22 mouse cellular contexts compared by ENCODE assay signal in genomic region chr1:37336794-37337193, GRCm38 (mm10).
"Had no signal": no experiment of that assay in that cellular context is flagged by ENCODE, and none has a peak within 500 bp of the region (broad histone marks: within the 10 kb centered on the region; RNA-seq: fewer than 3 reads in every experiment).

No protein-coding gene starts in this region.

- H3K4me3 ChIP-seq: layer of hippocampus, adult 2 months; limb, embryonic 10.5 days; limb, embryonic 13.5 days; liver, embryonic 12.5 days; liver, embryonic 15.5 days; midbrain, embryonic 12.5 days; midbrain, embryonic 15.5 days; neural tube, embryonic 12.5 days; neural tube, embryonic 15.5 days had no signal

- H3K4me1 ChIP-seq: liver, embryonic 15.5 days; midbrain, embryonic 12.5 days; neural tube, embryonic 12.5 days had no signal

- H3K36me3 ChIP-seq: limb, embryonic 10.5 days; limb, embryonic 13.5 days; liver, embryonic 12.5 days; liver, embryonic 15.5 days; midbrain, embryonic 12.5 days; midbrain, embryonic 15.5 days; neural tube, embryonic 12.5 days; neural tube, embryonic 15.5 days had no signal

- H3K4me2 ChIP-seq: limb, embryonic 13.5 days; liver, embryonic 12.5 days; liver, embryonic 15.5 days; midbrain, embryonic 12.5 days; midbrain, embryonic 15.5 days; neural tube, embryonic 12.5 days; neural tube, embryonic 15.5 days had no signal

- H3K9me3 ChIP-seq: limb, embryonic 10.5 days; limb, embryonic 13.5 days; liver, embryonic 12.5 days; liver, embryonic 15.5 days; midbrain, embryonic 12.5 days; midbrain, embryonic 15.5 days; neural tube, embryonic 12.5 days; neural tube, embryonic 15.5 days had no signal

- H3K27ac ChIP-seq: layer of hippocampus, adult 2 months; limb, embryonic 10.5 days; limb, embryonic 13.5 days; liver, embryonic 12.5 days; liver, embryonic 15.5 days; macrophage; midbrain, embryonic 12.5 days; midbrain, embryonic 15.5 days; neural tube, embryonic 12.5 days; neural tube, embryonic 15.5 days; stomach, postnatal 0 days had no signal

- H3K27me3 ChIP-seq: limb, embryonic 13.5 days; liver, embryonic 12.5 days; liver, embryonic 15.5 days; midbrain, embryonic 12.5 days; midbrain, embryonic 15.5 days; neural tube, embryonic 12.5 days; neural tube, embryonic 15.5 days had no signal

- DNase-seq: kidney, adult 2 months; layer of hippocampus, adult 9-11 months; liver; lung, postnatal 14 days; right cerebral cortex, adult 18-20 months; right cerebral cortex, postnatal 14 days; right cerebral cortex, postnatal 4 days; thymus, adult 2 months; thymus, postnatal 14 days; thymus, postnatal 4 days had no signal

- H3K9ac ChIP-seq: limb, embryonic 13.5 days; liver, embryonic 12.5 days; liver, embryonic 15.5 days; midbrain, embryonic 12.5 days; midbrain, embryonic 15.5 days; neural tube, embryonic 12.5 days; neural tube, embryonic 15.5 days had no signal

- ATAC-seq: intestine, postnatal 0 days; liver, embryonic 12.5 days; midbrain, embryonic 15.5 days had no signal
